Mouse (Mus musculus) right cerebral cortex, postnatal 4 days (tissue): ENCODE data around the gene Rbms3.

Experiments used
- DNase-seq: peaks from one replicate; pipeline ENCODE4 v3.0.0-alpha.2; 2022

Gene Rbms3

GRCm38 (mm10) chr9:117250036-117250830 lies 379.5 kb downstream of the Rbms3 start:
- no peak for DNase-seq

DNA sequence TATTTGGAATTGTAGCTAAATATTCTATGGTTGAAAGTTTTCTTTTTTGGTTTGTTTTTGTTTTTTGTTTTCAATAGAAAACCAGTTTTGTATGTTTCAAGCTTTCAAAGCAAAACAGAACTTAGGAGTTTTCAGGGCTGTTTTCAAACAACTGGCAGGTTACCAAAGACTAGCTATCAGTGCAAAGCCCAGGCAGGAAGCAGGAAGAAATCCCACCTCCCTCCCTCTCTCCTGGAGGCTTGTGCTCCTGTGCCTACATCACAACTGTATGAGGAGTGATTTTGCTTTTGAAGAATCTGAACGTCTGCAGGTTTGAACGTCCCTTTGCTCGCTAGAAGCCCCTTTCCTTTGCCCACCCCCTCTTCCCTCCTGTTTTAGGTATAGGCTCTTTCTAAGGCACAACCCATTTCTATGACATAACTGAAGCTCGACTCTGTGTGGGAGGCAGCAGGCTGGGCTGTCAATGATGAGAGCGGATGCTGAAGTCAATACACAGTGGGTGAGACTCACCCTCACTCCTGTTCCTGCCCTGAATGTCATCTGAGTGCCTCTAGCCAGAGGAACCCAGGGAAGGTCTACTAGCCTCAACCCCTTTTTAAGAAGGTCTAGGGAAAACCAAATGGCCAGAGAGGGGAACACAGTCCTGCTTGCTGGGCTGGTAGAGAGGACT lies 382.3 kb downstream of the Rbms3 start:
- no peak for DNase-seq

DNA sequence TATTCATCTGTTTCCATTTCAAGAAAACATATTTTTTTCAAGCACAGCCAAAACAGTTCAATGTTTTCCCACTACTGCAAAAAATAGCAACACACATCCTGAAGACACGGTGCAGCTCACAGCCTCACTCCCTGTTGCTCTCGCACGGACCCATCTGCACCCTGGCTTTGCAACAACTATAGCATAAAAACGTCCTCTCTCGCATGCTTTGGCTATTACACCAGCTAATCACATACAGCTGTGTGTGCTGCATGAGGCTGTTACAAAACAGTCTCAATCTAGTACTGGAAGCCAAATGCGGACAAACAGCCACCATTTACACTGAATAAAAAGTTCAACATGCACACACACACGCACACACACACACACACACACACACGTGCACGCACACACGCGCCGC lies 383.5 kb downstream of the Rbms3 start:
- no peak for DNase-seq

DNA sequence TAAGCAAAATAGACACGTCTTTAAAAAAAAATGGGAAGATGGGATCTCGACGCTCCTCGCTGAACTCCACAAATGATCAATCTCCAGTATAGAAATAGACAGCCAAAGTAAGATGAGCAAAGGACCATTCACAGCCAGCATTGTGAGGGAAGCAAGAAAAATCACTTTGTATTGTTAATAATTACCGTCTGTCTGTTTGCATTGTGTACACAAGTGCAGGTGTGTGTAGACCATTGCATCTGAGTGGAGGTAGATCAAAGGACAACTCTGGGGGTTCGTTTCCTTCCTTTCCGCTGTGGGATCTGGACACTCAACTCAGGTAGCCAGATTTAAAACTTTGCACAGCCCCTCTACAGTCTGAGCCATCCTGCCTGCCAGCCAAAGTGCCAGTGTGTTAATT lies 386.3 kb downstream of the Rbms3 start:
- no peak for DNase-seq

GRCm38 (mm10) chr9:117234726-117235075 lies 395.0 kb downstream of the Rbms3 start:
- no peak for DNase-seq

DNA sequence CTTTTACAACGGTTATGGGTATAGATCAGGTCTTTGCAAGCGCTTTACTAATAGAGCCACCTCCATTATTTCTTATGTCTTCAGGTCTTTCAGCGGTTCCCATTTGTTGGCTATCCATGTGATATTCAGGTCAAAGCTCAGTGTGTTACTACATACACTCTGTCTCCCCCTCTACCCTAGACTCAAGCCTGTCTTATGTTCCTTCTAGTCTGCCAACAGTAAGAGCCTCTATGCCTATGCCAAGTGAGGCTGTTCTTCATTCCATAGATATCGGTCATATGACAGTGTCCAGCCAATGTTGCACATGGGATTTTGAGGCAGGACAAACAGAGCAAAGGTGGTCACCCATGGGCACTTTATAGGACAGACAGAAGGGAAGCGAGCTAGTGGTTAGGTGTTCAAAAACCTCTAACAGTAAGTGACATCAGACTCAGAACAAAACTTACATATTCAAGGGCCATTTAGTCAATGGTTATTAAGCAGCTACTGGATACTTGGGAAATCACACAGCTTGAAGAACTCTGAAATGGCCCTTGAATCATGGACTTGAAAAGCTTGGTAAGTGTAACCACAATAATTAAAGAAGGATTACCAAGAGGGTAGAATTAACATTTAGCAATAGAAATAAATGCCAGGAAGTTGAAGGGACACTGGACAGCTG lies 395.5 kb downstream of the Rbms3 start:
- DNase-seq = no peak

DNA sequence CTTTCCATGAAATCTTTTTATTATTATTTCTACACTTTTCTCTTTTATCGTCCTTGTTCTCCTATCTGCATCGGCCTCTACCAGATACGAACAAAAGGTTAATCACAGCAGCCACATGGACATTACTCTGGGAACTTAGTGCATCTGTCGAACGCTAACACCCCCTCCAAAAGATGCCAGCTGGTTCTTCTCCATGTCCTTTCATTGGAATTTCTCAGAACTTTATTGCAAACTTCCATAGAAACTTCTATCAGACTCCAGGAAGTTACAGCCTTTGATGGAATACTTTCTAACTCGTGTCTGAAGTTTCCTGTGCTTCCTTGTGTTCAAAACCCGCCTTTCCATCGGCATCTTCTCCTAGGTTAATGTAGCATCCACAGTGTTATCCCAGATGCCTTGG lies 407.0 kb downstream of the Rbms3 start:
- DNase-seq = no peak

GRCm38 (mm10) chr9:117221481-117221880 lies 408.2 kb downstream of the Rbms3 start:
- DNase-seq = no peak

GRCm38 (mm10) chr9:117216026-117216755 lies 413.5 kb downstream of the Rbms3 start:
- DNase-seq = no peak

- DNase-seq = no peak
These were observed 417.7 kb downstream of the Rbms3 start for GRCm38 (mm10) chr9:117212023-117212422.

DNA sequence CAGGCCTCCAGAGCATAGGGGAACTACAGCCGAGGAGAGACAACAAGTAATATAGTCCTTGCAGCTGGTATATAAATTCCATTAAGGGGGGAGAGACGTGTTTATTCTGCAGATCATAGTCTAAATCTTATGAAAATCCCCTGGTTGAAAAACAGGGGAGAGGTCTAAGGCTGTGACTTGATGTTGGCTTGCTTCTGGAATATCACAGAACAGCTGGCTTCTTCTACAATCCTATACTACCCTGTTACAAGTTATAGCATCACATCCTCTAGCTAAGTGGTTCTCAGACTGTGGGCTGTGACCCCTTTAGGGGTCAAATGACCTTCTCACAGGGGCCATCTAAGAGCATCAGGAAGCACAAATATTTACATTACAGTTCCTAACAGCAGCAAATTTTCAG lies 419.4 kb downstream of the Rbms3 start:
- DNase-seq = no peak

DNA sequence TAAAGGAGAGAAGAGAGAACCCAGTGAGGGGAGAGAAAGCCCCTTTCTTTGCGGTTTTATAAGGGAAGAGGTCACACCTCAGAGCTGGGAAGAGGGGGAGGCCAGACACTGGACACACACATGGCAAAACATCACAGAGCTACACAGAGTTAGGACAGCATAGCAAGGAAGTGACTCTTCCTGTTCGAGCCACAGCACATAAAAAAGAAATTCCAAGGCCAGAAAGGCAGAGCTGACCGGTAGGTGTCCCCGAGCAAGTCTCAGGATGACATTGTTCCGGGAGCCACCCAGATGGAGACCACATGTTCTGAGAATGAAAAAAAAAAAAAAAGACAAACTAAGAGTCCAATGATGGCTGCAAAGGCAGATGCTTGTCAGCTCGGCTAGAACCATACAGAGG lies 424.3 kb downstream of the Rbms3 start:
- DNase-seq = no peak

GRCm38 (mm10) chr9:117200067-117200658 lies 429.6 kb downstream of the Rbms3 start:
- no peak for DNase-seq

DNA sequence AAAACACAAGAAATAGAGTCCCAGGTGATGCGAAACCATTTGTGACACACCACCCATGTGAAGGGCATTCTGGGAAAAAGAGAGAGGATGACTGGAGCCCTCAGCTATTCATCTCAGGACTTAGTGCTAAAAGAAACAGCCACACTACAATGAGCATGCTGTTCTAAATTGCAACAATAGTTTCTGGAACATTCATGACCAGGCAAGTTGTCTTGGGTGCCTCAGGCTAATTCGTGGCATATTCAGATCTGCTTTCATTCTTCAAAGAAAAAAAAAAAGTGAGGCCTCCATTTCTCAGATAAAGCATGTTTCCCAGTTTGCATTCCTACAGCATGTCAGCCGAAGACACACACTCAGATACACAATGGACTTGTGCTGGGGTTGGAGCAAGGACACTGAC lies 432.2 kb downstream of the Rbms3 start:
- DNase-seq = no peak

DNA sequence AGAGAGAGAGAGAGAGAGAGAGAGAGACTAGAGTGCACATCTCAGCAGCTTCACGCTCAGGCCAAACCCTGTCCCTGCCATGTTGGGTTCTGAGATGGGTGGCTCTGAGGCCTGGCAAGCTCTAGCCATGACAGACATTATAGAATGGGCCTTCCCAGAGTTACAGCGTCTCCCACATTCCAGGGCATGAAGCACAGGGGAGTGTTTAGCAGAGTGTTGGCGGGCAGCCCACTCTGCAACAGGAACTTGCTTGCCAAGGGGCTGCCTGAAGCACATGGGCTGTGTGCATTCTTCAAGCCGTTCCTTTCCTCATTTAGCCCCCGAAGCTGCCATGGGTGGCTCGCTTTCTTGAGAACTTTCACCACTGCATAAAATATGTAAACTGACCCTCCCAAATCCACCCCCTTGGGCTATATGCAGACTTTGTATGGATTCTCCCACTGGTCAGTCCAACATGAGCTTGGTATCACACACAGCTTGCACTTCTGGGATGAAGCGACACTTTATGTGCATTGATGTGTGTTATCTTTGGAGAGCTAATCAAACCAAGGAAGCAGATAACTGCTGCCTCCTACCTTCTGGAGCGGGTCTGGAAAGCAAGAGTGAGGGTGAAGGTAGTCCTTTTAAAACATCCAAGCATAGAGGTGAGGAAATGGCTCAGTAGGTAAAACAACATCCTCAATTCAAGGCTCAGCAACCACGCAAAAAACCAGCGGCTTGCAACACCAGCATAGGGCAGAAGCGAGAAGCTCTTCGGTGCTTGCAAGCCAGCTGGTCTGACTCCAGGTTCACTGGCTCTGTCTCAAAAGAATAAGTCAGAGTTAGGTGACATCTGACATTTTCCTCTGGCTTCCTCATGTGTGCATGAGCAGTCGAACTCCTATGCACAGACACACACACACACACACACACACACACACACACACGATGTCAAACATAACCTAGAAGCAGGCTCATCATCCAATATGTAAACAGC lies 436.9 kb downstream of the Rbms3 start:
- peak; percentile 64 for DNase-seq

DNA sequence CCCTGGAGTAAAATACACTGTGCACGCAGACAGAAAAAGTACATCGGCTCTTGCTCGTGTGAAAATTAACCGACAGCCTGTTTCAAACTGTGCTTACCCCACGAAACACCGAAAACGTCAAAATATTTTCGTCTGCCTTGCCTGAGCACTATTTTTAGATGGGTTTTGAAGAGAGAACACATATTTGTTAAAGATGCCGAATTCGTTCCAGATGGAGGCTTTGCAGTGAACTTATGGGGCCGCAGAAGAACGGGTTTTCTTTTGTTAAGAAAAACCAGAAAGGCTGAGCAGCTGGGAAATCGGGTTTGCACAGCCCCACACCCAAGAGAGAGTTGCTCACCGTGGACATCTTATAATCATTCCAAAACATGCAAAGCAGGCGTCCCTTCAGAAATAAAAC lies 437.6 kb downstream of the Rbms3 start:
- DNase-seq = no peak

DNA sequence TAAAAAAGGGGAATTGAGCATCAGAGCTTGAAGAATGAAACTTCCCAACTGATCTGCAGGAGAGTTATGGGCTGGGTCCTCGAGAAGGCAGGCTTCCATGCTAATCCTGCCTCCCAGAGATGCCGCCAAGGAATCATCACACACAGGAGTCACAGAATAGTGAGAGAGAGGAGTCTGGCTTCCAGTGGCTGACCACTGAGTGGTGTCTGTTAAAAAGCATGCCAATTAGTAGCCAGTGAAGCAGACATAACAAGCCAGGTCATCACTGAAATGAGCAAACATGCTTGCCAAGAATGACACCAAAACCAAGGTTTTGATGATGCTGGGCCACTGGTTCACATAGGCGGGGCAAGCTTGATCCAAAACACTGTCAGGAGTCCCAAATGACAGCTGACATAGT lies 441.3 kb downstream of the Rbms3 start:
- DNase-seq = no peak

DNA sequence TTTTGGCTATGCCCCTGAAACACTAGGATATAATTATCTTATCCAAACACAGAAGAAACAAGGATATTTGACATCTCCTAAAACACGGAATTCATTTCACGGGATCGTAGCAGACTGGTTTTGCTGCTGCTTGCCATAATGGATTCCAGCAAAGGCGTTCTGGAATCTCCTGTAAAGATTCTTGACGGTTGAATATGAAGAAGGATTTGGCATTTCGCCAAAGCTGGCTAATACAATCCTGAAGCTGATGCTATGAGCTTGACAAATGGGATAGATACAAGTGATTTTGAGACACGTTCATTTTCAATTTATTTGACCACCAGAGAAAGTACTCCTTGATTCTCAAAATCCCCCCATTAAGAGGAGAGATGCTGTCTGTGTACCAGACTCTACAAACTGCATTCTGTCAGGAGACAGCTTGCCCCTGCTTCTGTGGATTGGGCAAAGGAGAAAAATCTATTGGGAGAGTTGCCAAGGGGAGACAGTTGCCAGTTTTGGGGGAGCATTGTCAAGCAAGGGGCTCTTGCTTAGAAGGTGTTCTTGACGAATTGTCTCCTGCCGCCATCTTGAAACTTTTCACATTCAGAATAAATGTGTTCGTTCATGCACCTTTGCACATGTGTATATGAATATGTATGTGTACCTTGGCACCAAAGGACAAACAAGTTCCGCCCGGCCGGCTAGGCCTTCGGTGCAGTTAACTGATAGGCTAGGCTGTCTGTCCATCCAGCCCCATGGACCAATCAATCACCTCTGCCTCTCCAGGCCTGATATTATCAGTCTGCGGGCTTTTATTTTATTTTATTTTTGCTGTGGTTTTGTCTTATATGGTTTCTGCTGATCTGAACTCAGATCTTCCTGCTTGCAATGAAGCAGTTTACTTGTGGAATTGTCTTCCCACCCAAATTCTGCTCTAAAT lies 442.3 kb downstream of the Rbms3 start:
- DNase-seq = no peak

GRCm38 (mm10) chr9:117180658-117181057 lies 449.1 kb downstream of the Rbms3 start:
- no peak for DNase-seq

GRCm38 (mm10) chr9:117178366-117178765 lies 451.3 kb downstream of the Rbms3 start:
- DNase-seq = no peak

DNA sequence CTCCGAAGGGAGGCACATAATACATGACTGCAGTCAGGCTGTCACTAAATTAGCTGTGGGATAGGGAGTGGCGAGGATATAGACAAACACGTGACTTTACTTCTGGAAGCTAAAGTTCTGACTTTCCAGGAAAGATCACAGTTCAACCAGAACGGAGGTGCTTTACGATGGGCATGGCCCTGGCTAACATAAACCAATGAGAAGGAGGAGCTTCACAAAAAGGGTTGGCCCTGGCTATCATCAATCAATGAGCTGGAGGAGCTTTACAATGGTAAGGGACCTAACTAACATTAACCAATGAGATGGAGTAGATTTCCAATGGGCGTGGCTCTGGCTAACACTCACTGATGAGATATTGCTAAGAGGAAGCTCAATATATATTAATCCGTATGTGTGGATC lies 457.2 kb downstream of the Rbms3 start:
- no peak for DNase-seq
